Mouse (Mus musculus) cerebellum, adult 11-12 months (tissue): ENCODE measurements around the gene Fxyd3.

Experiments used
- DNase-seq: peaks from one replicate; pipeline ENCODE4 v3.0.0; 2022

The Fxyd3 gene

DNA sequence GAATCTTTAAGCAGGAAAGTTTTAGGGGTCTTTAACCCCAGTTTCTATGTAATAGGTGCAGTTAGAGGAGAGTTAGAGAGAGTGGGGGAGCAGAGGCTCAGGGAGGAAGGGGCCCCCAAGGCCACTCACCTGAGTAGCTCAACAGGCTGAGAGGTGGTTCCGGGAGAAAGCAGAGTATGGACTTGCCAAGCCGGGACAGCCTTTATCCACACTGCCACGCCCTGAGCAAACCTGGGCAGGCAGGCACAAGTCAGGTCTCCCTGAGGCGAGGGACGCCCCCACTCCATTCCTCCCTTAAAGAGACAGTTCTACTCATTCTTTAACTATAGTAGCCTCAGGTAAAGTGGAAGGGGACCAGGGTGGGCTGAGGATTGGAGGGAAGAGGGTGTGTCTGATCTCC lies at the start of gene Fxyd3:
Gene Fxyd3, minus strand, starts transcription at position 213 of the 400 bp plus-strand sequence.
- no peak for DNase-seq

- peak; percentile 90 for DNase-seq
Measured at GRCm38 (mm10) chr7:31125116-31125515, 48.6 kb upstream of the Fxyd3 start.

GRCm38 (mm10) chr7:31124381-31124780 lies 47.9 kb upstream of the Fxyd3 start:
- DNase-seq = peak; percentile 64

DNA sequence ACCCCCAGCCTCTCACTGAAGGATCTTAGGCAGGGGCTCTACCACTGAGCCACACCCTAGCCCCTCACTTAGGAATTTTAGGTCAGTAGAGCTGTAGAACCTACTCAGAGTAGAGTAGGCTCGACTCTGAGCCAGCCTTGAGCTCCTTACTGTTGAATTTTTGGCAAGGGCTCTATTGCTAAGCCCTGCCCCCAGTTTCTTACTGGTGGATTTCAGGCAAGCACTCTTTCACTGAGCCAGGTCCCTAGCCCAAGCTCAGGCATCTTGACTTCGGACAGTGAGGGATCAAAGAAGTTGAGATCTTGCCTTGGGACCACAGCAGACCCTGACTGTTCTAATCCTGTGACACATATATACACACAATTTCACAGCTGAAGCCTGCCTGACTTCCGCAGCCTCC lies 47.2 kb upstream of the Fxyd3 start:
- peak; percentile 71 for DNase-seq

DNA sequence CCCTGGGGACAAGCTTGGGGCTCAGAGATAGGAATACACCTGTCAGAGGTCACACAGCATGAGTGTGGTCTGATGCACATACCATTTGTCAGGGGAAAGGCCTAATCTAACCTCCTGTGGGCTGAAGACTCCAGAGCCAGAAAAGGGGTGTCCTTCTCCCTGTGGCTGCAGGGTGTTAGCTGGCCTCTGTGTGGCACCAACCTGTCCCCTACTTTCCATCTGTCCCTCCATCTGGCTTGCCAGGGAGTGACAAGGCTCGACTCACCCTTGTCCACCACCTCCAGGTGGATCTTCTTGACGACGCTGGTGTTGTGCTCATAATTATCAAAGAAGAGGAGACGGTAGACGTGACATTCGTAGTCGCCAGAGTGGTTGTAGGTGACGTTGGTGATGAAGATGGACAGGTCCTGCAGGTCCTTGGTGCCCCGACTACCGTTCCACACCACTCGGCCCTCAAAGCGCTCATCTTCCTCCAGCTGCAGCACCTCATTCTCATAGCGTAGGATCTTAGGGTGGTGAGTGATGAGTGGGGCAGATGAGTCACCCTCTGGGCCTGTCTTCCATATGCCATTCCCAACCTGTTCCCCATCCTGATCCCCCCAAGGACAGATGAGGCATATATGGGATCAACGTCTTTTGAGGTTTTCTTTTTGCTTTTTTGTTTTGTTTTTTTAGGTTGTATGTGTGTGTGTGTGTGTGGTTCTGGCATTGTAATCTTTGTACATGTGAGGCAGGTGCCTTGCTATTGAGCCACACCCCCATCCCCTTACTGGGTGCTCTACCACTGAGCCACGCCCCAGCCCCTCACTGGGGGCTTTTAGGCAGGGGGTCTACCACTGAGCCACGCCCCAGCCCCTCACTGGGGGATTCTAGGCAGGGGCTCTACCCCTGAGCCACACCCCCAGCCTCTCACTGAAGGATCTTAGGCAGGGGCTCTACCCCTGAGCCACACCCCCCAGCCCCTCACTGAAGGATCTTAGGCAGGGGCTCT lies 46.4 kb upstream of the Fxyd3 start:
- DNase-seq = peak; percentile 95

GRCm38 (mm10) chr7:31119556-31119955 lies 43.1 kb upstream of the Fxyd3 start:
- DNase-seq = no peak

DNA sequence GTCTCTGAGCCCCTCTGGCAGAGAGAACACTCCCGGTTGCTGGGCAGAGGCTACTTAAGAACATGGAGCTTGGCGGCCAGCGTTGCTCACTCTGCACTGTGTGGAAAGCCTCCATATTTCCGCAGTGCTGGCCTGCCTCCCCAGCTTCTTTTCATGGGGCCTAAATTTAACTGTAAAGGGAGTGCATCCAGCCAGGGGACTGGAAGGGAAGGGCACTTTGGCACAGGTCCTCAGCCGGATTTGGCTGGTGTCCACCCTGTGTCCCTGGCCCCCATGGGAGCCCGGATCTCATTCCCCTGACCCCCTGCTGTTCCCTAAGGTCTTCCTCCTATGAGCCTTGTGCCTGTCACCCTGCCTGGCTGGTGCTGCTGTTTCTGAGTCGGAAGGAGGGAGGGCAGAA lies 42.0 kb upstream of the Fxyd3 start:
- peak; percentile 83 for DNase-seq

- peak; percentile 80 for DNase-seq
Measured at GRCm38 (mm10) chr7:31117465-31117864, 41.0 kb upstream of the Fxyd3 start.

DNA sequence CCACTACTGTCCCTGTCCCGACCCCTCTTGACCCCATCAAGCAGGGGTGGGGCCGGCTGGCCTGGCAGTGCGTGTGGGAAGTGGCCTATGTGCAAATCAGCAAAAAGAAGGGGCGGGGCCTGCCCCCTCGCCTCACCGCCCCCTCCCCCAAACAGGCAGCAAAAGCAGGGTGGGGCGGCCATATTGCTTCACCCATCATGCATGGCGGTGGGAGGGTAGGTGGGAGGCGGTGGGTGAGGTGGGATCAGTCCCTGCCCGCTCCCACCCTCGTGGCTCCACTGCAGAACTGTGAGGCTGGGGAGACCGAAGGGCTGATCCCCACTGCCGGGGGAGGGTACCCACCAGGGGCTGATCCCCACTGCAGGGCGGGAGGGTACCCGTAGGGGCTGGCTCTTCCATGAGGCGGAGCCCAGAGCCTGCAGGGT lies 40.2 kb upstream of the Fxyd3 start:
- peak; percentile 73 for DNase-seq

DNA sequence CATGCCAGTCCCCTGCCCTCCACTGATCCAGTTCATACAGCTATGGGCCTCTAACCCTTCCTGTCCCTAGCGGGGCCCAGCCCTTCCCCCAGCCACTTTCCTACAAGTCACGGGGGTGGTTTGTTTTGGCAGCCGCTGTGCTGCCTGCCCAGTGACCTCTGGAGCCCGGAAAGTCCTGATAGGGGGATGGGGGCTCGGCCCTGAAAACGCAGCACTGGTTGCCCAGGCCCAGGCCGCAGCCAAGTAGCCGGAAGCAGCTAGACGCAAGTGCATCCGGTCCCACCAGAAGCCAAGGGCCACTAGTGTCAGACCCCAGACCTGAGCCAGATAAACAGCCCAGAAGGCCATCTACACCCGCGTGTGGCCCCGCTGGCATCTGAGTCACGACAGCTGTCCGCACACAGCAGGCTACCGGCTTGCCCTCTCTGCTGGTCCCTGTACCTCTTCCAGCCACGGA lies 39.1 kb upstream of the Fxyd3 start:
- peak; percentile 83 for DNase-seq

DNA sequence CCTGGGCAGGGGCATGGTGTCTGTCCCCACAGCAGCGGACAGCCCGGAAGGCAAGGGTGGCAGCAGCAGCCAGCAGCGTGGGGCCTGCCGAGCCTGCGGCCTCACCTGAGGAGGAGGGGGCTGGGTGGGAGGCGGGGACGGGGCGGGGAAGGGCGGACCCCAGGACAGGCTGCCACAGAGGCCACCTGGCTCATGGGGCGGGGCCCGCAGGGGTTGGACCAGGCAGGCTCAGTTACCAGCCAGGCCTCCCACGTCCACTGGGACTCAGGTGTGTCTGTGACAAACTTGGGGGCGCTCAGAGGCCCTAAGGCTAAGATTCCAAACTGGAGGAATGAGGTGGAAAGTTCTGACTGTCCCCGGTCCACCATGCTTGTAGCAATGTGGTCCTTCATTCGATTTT lies 38.7 kb upstream of the Fxyd3 start, which contains the start of gene Hpn:
Gene Hpn, minus strand, starts transcription at position 109 of the 400 bp plus-strand sequence.
- DNase-seq = no peak

DNA sequence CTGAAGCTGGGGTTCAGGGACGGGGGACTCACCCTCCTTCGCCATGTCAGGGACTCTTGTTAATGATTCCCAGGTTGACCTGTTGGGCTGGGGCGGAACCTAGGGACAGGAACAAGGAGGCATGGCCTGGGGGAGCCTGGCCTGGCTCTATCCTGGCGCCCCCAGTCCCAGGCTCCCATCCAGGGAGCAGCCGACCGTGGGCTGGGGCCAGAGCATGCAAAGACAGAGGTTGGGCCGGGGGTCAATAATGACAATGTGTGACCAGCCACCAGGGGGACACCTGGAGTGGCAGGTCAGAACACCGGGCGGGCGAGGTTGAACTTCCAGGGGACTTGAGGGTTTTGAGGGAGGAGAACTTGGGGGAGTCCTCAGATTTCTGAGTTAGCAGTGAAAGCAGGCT lies 38.1 kb upstream of the Fxyd3 start:
- DNase-seq = no peak

DNA sequence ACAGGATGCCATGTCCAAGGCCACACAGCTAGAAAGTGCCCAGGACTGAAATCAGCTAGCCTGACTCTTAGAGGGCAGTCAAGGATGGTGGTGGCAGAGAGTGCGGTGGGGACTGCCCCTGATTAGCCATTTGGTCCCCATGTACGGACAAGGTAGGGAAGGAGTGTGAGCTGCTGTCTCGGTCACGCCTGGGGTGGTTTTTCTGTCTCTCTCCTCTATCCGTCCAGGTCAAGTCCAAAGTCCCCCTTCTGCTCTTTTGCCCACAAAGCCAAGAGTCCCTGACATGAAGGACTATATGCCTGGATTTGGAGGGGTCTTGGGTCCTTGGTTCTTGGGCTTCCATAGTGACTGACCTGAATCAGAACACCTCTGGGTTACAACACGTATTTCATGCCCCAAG lies 37.3 kb upstream of the Fxyd3 start:
- DNase-seq = no peak

- DNase-seq = no peak
Measured at GRCm38 (mm10) chr7:31112036-31112435, 35.5 kb upstream of the Fxyd3 start.

GRCm38 (mm10) chr7:31110861-31111385 lies 34.4 kb upstream of the Fxyd3 start:
- DNase-seq = no peak

GRCm38 (mm10) chr7:31109796-31110195 lies 33.3 kb upstream of the Fxyd3 start:
- no peak for DNase-seq

- peak; percentile 83 for DNase-seq
Measured at GRCm38 (mm10) chr7:31109091-31109490, 32.6 kb upstream of the Fxyd3 start.

GRCm38 (mm10) chr7:31107781-31108180 lies 31.3 kb upstream of the Fxyd3 start:
- DNase-seq = no peak

DNA sequence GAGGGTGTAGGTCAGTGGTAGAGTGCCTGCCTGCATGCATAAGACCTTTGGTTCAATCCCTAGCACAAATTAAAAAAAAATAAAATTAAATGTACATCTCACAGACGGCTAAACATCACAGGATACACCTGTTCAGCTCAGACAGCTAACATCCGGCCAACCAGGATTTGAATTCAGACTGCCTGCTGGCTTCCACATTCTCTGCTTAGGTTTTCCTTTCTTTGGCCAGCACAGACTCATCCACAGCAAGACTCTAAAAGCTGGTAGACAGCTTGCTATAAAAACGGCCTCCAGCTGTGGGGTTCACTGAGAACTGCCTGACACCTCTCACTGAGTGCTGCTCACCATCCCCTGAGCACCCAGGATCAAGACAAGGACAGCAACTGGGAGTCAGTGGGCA lies 29.7 kb upstream of the Fxyd3 start:
- DNase-seq = no peak

GRCm38 (mm10) chr7:31105061-31105768 lies 28.7 kb upstream of the Fxyd3 start:
- no peak for DNase-seq

GRCm38 (mm10) chr7:31100786-31101185 lies 24.3 kb upstream of the Fxyd3 start:
- no peak for DNase-seq

DNA sequence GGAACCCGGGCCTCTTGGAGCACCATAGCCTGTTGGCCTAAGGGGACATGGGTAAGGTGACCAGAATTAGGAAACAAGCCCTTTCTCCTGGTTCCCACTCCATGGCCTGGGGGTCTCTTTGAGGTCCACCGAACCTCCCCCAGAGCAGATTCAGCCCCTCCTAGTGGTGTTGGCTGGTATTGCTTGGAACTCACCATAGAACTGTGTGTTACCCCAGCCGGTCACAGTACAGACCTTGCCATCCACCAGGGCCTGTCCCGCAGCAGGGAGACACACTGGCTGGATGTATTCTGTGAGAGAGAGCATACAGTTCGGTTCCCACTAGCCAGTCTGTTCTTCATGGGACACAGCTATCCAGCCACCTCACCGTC lies 23.1 kb upstream of the Fxyd3 start:
- no peak for DNase-seq
